Mouse (Mus musculus): ENCODE measurements around the gene Gm20388. TPM values are rescaled to one million over a fixed set of nuclear protein-coding genes. Genes with fewer than 3 reads are reported as not detected.
"Not testable (repeated sequence)": the region's sequence is repeated elsewhere in the genome, so short reads cannot be mapped to it uniquely, and the experiment has no call there.

The Gm20388 gene
- total RNA-seq, 1 experiment from 2014 or later = 35.7 TPM

DNA sequence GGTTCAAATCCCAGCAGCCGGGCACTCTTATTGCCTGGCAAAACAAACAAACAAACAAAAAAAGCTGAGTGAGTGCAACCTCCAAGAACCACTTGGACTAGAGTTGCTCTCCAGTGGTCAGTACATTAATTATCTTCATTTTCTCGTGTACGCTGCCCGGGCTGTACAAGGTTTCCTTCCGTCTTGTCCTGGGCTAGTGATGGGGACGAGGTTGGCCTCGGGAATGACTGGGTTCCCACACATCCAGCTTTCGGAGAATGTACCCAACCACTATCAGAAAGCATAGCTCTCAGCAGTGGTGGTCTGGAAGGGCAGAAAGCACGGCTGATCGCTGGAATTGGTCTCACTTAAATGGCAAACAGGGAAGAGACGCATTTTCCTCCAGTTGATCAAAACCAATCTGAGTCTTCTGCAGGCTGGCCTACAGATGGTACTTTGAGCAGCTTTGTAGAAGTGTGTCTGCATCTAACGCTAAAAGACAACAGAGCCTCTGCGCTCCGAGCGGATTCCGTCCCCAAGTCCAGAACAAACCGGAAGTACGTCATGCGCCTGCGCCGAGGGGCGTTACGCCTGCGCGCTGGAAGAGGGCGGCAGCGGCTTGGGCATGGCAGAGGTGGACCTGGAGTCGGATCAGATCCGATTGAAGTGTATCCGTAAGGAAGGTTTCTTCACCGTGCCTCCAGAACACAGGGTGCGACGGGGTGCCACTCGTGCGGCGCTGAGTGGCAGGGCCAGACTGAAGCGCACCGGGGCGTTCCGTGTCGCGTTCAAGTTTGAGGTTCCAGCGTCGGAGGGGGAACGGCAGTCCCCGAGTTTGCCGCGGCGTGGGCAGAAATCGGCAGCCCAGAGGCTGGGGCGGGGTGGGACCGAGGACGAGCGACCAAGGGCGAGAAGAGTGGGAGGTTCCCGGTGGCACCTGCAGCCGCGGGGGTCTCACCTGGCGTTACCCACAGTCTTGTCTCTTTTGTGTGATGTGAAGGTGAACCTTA is 3313.9 kb downstream of the Gm20388 start, which contains the start of gene Cdk10:
Gene Cdk10 (plus strand): TSS at position 565 of the 989 bp plus-strand sequence.
- ATAC-seq (replicated peaks; ENCODE audit: low read depth, poor library complexity, severe bottlenecking) = peak; percentile 93

- ATAC-seq (replicated peaks; ENCODE audit: low read depth, poor library complexity, severe bottlenecking) = no peak
Measured at GRCm38 (mm10) chr8:123228416-123228815, 3317.8 kb downstream of the Gm20388 start.

GRCm38 (mm10) chr8:123230326-123230725 is 3319.7 kb downstream of the Gm20388 start:
- not testable (repeated sequence) for ATAC-seq (replicated peaks; ENCODE audit: low read depth, poor library complexity, severe bottlenecking)

DNA sequence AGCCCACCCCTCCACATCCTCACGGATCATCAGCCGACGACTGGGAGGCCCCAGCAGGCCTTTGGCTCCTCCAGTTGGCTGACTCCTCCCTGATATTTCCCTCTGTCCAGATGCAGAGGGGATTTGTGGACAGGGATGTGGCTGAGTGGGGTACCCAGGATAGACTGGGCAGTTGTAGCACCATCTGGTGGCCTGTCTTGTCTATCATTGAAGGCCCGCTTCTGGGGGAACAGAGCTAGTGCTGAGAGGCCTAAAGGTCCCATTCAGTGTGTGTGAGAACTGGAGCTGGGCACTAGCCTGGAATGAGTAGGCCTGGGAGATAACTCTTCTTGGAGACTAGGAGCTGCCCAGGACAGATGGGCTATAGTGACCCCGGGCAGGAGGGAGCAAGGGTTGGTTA is 3321.1 kb downstream of the Gm20388 start:
- no peak for ATAC-seq (replicated peaks; ENCODE audit: low read depth, poor library complexity, severe bottlenecking)

DNA sequence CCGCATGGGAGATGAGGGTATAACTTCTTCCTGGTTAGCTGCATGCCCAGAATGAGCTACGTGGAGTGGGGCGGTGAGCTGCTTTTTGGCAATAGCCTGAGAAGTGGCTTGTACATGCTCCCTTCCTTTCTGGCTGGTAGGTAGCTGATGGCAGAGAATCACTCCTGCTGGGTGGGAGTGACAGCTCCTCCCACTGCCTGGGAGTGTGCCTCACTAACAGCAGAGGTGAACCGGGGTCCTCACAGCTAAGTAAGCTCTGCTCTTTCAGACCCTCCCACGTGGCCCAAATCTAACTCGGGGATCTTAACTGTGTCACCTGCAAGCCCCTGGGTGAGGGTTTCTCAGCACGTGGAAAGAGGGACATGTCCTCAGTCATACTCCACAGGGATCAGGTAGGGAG is 3321.9 kb downstream of the Gm20388 start:
- ATAC-seq (replicated peaks; ENCODE audit: low read depth, poor library complexity, severe bottlenecking) = no peak

DNA sequence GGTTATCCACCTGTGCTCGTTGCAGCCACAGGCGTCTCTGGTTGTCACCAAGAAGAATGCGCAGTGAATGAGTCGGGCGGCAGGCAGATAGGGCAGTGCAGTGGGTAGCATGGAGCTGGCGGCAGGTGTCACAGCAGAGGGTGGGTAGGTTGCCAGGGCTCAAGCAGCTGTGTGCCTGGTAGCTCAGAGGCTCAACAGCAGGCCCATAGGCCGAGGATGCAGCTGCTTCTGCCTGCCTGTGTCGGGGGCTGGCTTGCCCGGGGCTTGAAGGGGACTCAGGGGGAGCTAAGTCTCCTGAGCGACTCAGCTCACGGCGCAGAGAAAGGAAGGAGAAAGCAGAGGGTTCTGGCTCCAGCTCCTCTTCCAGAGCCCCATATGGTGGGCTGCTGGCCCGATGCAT is 3322.7 kb downstream of the Gm20388 start:
- ATAC-seq (replicated peaks; ENCODE audit: low read depth, poor library complexity, severe bottlenecking) = no peak

GRCm38 (mm10) chr8:123233760-123234159 is 3323.1 kb downstream of the Gm20388 start:
- ATAC-seq (replicated peaks; ENCODE audit: low read depth, poor library complexity, severe bottlenecking) = no peak

DNA sequence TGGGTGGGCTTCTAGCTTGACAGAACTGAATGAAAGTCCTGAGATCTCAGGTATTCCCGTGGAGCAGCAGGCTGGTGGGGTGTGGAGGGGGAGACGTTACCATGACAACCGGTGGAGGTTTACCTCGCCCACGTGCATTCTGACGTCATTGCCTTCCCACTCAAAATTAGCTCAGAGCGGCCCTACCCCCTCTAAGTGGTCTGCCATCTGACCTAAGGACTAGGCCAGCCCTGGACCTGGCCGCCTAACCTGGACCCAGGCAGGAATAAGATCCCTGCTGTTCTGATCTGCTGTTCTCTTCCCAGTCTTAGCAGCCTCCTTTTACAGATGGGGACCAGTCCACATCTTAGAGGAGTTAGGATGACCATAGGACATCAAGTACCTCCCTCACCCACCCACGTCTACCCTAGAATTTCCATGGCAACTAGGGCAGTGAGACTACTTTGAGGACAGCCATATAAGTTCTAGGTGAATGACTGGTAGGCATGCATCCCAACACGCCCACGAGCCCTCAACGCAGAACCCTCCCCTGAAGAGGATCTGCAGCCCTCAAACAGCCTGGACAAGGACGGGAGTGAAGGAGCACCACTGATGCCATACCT is 3324.4 kb downstream of the Gm20388 start:
- no peak for ATAC-seq (replicated peaks; ENCODE audit: low read depth, poor library complexity, severe bottlenecking)

DNA sequence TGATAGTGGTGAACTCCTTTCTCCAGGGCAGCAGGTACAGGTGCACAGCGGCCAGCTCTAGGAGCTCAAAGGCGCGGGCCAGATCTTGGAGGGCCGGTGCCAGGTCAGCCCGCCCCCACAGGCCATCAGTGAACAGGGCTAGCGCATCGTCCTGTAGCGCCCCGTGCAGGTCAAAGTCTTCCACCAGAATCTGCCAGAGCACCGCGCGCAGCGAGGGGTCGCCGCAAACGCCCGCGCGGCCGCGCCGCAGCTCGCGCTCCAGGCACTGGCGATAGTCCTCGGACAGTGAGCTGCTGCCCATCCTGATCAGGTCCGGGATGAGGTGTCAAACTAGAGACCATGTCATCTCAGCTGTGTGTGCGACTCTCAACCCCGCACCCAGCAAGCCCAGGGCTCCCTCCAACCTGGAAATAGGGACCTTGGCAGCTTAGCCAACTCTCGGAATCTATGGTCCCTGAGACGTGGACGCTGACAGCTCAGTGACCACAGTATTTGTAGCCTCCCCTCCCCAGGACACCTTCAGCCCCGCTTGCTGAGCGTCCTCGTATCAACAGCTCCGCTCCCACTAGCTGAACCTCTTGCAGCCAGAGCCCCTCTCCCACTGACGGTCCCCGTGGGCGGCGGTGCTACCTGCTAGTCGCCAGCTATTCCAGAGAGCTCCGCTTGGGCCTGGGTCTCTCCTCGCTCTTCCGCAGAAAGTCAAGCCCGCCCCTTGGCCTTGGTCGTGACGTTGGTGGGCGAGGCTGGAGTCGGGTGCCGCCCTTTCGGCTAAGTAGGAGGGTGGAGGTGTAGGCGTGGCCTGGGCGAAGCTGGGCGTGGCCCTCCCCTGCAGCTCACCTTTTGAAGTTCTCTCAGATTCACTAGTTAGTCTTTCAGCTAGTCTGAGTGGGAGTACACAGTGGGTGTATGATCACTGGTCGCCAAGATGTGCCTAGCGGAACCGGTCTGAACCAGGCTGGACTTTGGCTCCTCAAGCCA is 3325.2 kb downstream of the Gm20388 start, which contains the start of gene Spata2l:
Gene Spata2l (minus strand): TSS at position 714 of the 978 bp plus-strand sequence.
- ATAC-seq (replicated peaks; ENCODE audit: low read depth, poor library complexity, severe bottlenecking) = peak; percentile 93

DNA sequence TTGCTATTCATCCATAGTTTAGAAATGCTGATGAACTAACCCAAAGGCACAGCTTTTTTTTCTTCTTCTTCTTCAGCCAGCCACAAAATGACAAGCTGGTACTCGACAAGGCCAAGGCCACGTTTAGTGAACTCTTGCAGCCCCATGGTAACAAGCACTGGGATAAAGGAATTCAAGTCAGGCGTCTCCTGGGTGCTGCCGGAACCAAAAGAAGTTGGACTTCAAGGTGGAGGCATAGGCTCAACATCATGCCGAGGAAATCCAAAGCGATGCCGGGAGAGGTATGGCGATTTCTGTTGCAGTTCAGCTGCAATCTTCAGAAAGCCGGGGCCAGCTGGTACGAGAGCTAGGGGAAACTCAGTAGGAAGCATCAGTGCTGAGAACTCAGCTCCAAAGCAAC is 3328.8 kb downstream of the Gm20388 start:
- ATAC-seq (replicated peaks; ENCODE audit: low read depth, poor library complexity, severe bottlenecking) = no peak

- ATAC-seq (replicated peaks; ENCODE audit: low read depth, poor library complexity, severe bottlenecking) = no peak
Measured at GRCm38 (mm10) chr8:123242107-123242923, 3331.7 kb downstream of the Gm20388 start.

DNA sequence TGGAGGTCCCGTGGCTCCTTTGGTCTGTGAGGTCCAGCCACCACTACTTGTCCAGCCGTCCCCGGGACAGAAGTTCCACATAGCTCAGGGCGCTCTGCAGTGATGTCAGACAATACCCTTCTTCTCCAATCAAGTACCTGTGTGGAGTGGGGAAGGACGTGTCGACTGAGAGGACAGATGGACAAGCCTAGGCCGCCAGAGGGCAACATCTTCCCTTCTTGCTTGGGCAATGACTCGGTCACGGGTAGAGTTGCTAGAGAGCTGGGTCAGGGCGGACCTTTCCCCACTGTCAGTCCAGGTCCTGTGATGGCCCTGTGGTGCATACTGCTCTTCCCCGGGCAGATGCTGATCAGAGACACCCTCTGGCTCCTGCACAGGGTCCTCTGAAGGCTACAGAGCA is 3332.4 kb downstream of the Gm20388 start:
- ATAC-seq (replicated peaks; ENCODE audit: low read depth, poor library complexity, severe bottlenecking) = no peak

DNA sequence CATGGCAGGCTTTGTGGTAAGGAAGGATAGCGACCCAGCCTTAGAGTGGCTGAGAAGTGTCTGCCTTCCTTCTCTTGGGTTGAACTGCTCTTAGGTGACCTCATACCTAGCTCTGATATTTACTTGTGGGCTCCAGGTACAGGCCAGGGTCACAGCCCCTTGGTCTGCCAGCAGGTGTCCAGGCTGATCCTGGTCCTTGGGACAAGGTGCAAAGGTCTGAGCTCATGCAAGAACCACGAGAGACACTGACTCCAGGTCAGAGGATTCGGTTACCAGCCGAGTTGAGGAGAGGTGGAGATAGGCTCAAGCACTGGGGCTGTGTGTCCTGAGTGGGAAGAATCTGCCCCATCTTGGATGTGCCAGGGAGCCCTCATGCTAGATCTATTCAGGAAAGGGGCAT is 3333.7 kb downstream of the Gm20388 start:
- no peak for ATAC-seq (replicated peaks; ENCODE audit: low read depth, poor library complexity, severe bottlenecking)

DNA sequence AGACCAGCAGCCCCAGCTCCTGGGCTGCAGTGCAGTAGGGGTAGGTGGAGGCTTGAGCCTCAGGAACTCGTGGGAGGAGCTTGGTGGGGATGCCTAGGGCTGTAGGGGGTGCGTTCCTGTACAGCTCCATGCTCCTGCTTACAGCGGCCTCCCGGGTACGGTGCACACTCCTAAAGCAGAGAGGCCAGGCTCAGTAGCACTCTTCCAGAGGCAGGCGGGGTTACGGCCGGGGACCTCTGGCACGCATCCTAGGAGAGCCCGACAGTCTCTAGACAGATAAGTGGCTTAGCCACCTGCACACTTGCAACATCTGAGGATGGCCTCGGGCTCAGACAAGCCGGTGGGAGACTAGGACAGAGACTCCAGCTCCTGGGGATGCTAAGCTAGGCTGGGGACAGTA is 3334.9 kb downstream of the Gm20388 start:
- no peak for ATAC-seq (replicated peaks; ENCODE audit: low read depth, poor library complexity, severe bottlenecking)

GRCm38 (mm10) chr8:123247748-123248147 is 3337.1 kb downstream of the Gm20388 start:
- ATAC-seq (replicated peaks; ENCODE audit: low read depth, poor library complexity, severe bottlenecking) = no peak

DNA sequence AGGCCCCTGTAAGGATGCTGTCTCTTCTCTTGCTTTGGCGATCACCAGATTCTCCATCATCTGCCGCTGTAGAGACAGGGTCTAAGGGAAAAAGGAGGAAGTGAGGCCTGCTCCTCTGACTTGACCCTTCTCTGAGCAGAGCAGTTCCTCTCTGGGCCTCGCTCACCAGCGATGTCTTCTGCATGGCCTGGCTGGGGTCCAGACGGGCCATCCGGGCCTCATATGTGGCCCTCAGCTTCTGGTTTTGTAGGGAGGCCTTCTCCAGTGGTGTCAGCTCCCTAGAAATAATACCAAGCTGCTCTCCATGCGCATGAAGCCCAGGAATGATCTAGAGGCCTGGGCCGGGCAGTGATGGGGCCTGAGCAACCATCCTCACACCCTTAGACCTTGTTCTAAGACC is 3338.0 kb downstream of the Gm20388 start:
- peak; percentile 49 for ATAC-seq (replicated peaks; ENCODE audit: low read depth, poor library complexity, severe bottlenecking)

GRCm38 (mm10) chr8:123250940-123251339 is 3340.3 kb downstream of the Gm20388 start:
- no peak for ATAC-seq (replicated peaks; ENCODE audit: low read depth, poor library complexity, severe bottlenecking)

GRCm38 (mm10) chr8:123252925-123253324 is 3342.3 kb downstream of the Gm20388 start:
- ATAC-seq (replicated peaks; ENCODE audit: low read depth, poor library complexity, severe bottlenecking) = no peak

DNA sequence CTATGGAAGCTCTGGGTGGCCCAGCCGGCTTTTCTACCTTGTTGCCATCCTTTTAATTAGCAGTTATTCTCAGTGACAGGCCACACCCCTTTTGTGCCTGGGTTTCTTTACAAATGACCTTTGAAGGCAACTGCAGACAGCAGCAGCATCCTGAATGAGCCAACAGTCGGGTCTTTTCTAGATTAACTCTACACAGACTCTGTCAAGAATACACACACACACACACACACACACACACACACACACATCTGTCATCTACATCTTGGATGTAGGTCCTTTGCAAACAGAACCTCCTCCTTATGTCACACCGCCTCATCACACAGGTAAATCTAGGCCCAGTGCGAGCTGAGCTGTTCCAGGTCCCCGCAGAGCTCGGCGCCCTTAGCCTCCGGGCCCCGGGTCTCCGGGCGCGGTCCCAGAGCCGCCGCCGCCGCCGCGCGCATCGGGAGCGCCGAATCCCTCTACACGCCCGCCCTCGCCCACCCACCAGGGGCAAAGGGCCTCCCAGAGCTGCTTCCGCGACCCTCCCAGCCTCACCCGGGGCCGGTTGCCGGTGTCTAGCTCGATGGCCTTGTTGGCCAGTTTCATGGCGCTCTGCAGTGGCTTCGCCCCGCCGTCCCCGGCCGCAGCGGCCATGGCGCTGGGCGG is 3342.9 kb downstream of the Gm20388 start:
- no peak for ATAC-seq (replicated peaks; ENCODE audit: low read depth, poor library complexity, severe bottlenecking)

All from common myeloid progenitor, adult 5-6 weeks (primary cell).